Mouse (Mus musculus) embryonic facial prominence, embryonic 11.5 days (tissue): ENCODE measurements around the gene Prkab1. TPM values are rescaled to one million over a fixed set of nuclear protein-coding genes. Genes with fewer than 3 reads are reported as not detected.

ENCODE experiments used
- ATAC-seq: fragments of 200-750 bp; cut with Nextera tagmentation; replicated peaks from 2 replicates; pipeline ENCODE4 v1.8.0; 2017; ENCODE audit warnings: low read depth; ENCODE audit not compliant: insufficient number of reproducible peaks, low FRiP score, low TSS enrichment
- DNase-seq: peaks from one replicate; pipeline ENCODE4 v3.0.0-alpha.2; 2015; ENCODE audit warnings: low spot score
- H3K27ac ChIP-seq: fragments of 300-500 bp; sonication (generic); replicated peaks from 2 replicates; pipeline ENCODE4 v1.5.1; 2014; ENCODE audit warnings: mild to moderate bottlenecking, low read depth, low read length, control low read depth
- H3K27me3 ChIP-seq: fragments of 300-500 bp; sonication (generic); 2 replicates; pipeline ENCODE4 v1.6.1; 2014; ENCODE audit warnings: mild to moderate bottlenecking, low read length, moderate library complexity, mixed read lengths; ENCODE audit not compliant: control insufficient read depth, insufficient read depth
- H3K36me3 ChIP-seq: fragments of 300-500 bp; sonication (generic); replicated peaks from 2 replicates; pipeline ENCODE4 v1.6.1; 2014; ENCODE audit warnings: low read depth, mild to moderate bottlenecking, low read length, moderate library complexity, mixed read lengths; ENCODE audit not compliant: control insufficient read depth, insufficient read depth
- H3K4me1 ChIP-seq: fragments of 300-500 bp; sonication (generic); 2 replicates; pipeline ENCODE4 v1.6.1; 2014; ENCODE audit warnings: low read length, mixed read lengths; ENCODE audit not compliant: control insufficient read depth, insufficient read depth
- H3K4me2 ChIP-seq: fragments of 300-500 bp; sonication (generic); 2 replicates; pipeline ENCODE4 v1.6.1; 2014; ENCODE audit warnings: low read depth, mild to moderate bottlenecking, control low read depth, low read length, moderate library complexity
- H3K4me3 ChIP-seq: fragments of 300-500 bp; sonication (generic); 2 replicates; pipeline ENCODE4 v1.5.1; 2014; ENCODE audit warnings: low read depth, low read length, control low read depth
- H3K9ac ChIP-seq: fragments of 300-500 bp; sonication (generic); replicated peaks from 2 replicates; pipeline ENCODE4 v1.6.1; 2014; ENCODE audit warnings: mild to moderate bottlenecking, control low read depth, low read length
- H3K9me3 ChIP-seq: fragments of 300-500 bp; sonication (generic); replicated peaks from 2 replicates; pipeline ENCODE4 v1.6.1; 2016; ENCODE audit warnings: mild to moderate bottlenecking, low read length, inconsistent platforms, mixed read lengths; ENCODE audit not compliant: control insufficient read depth
- WGBS: fragments of 180-500 bp; shearing (Covaris S2); extraction: QIAGEN DNeasy Blood & Tissue Kit; methylation state at CpG from one replicate; pipeline ENCODE4 v1.1.7; 2014; 5-methylcytosine and 5-hydroxymethylcytosine counted together
- polyA plus RNA-seq: library from polyadenylated mRNA; unstranded; fragments of >200 nt; fragmentation: Nextera tagmentation; extraction: Ambion mirVana; gene quantifications from 2 replicates; pipeline ENCODE4 v1.2.1, GENCODE M21; 2014

Prkab1 gene
- polyA plus RNA-seq, 1 experiment from 2014 or later, result 53.2 TPM

GRCm38 (mm10) chr5:116018196-116018595 lies 6.1 kb downstream of the Prkab1 start:
- no peak overlapping the region for H3K9ac ChIP-seq
- no peaks in the 10 kb centered on the region for H3K9me3 ChIP-seq
- 91% methylated on average over 9 of the region's 9 CpGs for WGBS
- ATAC-seq (no peak), DNase-seq (no peak)
- H3K27ac ChIP-seq, result no peak overlapping the region
- H3K27me3 ChIP-seq, result no peaks in the 10 kb centered on the region
- peaks cover 23% of the 10 kb centered on the region for H3K36me3 ChIP-seq
- H3K4me1 ChIP-seq, result no peaks in the 10 kb centered on the region
- no peak overlapping the region for H3K4me2 ChIP-seq
- H3K4me3 ChIP-seq, result no peak overlapping the region

GRCm38 (mm10) chr5:116017391-116017790 lies 6.9 kb downstream of the Prkab1 start:
- no peak overlapping the region for H3K4me2 ChIP-seq
- no peak for ATAC-seq

GRCm38 (mm10) chr5:116016542-116016941 lies 7.8 kb downstream of the Prkab1 start:
- no peak overlapping the region for H3K4me2 ChIP-seq
- H3K9ac ChIP-seq, result no peak overlapping the region
- H3K36me3 ChIP-seq, result peaks cover 23% of the 10 kb centered on the region
- H3K27me3 ChIP-seq, result no peaks in the 10 kb centered on the region
- H3K4me3 ChIP-seq, result no peak overlapping the region
- H3K9me3 ChIP-seq, result no peaks in the 10 kb centered on the region
- WGBS, result 94% methylated on average over 5 of the region's 5 CpGs
- H3K27ac ChIP-seq, result no peak overlapping the region
- H3K4me1 ChIP-seq, result no peaks in the 10 kb centered on the region
- DNase-seq, result no peak
- ATAC-seq, result no peak

More at GRCm38 (mm10) chr5:116017391-116017790, 6.9 kb downstream of the Prkab1 start:
- no peak overlapping the region for H3K4me3 ChIP-seq
- H3K4me1 ChIP-seq, result no peaks in the 10 kb centered on the region
- no peak overlapping the region for H3K27ac ChIP-seq
- H3K36me3 ChIP-seq, result peaks cover 23% of the 10 kb centered on the region
- no peak for DNase-seq
- H3K9me3 ChIP-seq, result no peaks in the 10 kb centered on the region
- H3K9ac ChIP-seq, result no peak overlapping the region
- 91% methylated on average over 8 of the region's 8 CpGs for WGBS
- no peaks in the 10 kb centered on the region for H3K27me3 ChIP-seq

- 96% methylated on average over 11 of the region's 11 CpGs for WGBS
- H3K27ac ChIP-seq, result no peak overlapping the region
- ATAC-seq (no peak), DNase-seq (no peak)
- no peak overlapping the region for H3K9ac ChIP-seq
- H3K4me3 ChIP-seq, result no peak overlapping the region
- H3K36me3 ChIP-seq, result peaks cover 14% of the 10 kb centered on the region
- no peaks in the 10 kb centered on the region for H3K9me3 ChIP-seq
- H3K4me1 ChIP-seq, result no peaks in the 10 kb centered on the region
- H3K4me2 ChIP-seq, result no peak overlapping the region
- H3K27me3 ChIP-seq, result no peaks in the 10 kb centered on the region
Observed at GRCm38 (mm10) chr5:116014237-116014636, 10.1 kb downstream of the Prkab1 start.

GRCm38 (mm10) chr5:116013821-116014220 lies 10.5 kb downstream of the Prkab1 start:
- Histone ChIP-seq H3K36me3 (peaks cover 10% of the 10 kb centered on the region), H3K4me3 (no peak overlapping the region), H3K9ac (no peak overlapping the region), H3K27me3 (no peaks in the 10 kb centered on the region), H3K27ac (no peak overlapping the region), H3K9me3 (no peaks in the 10 kb centered on the region), H3K4me2 (no peak overlapping the region), H3K4me1 (no peaks in the 10 kb centered on the region)
- WGBS, result 89% methylated on average over 8 of the region's 8 CpGs
- ATAC-seq (no peak), DNase-seq (no peak)

- Histone ChIP-seq H3K4me2 (no peak overlapping the region), H3K27ac (no peak overlapping the region), H3K9me3 (no peaks in the 10 kb centered on the region), H3K36me3 (peaks cover 10% of the 10 kb centered on the region), H3K4me1 (no peaks in the 10 kb centered on the region), H3K4me3 (no peak overlapping the region), H3K27me3 (no peaks in the 10 kb centered on the region), H3K9ac (no peak overlapping the region)
- ATAC-seq (no peak), DNase-seq (no peak)
- WGBS, result 94% methylated on average over 7 of the region's 7 CpGs
Observed at GRCm38 (mm10) chr5:116012503-116012902, 11.8 kb downstream of the Prkab1 start.

- no peak for ATAC-seq
- H3K4me2 ChIP-seq, result no peak overlapping the region
- no peak overlapping the region for H3K27ac ChIP-seq
- H3K4me1 ChIP-seq, result no peaks in the 10 kb centered on the region
- no peak overlapping the region for H3K9ac ChIP-seq
- H3K4me3 ChIP-seq, result no peak overlapping the region
- peaks cover 6% of the 10 kb centered on the region for H3K36me3 ChIP-seq
- no peaks in the 10 kb centered on the region for H3K9me3 ChIP-seq
- no peaks in the 10 kb centered on the region for H3K27me3 ChIP-seq
- no peak for DNase-seq
- WGBS, result 93% methylated on average over 7 of the region's 7 CpGs
Observed at GRCm38 (mm10) chr5:116011700-116012099, 12.6 kb downstream of the Prkab1 start.

GRCm38 (mm10) chr5:116009884-116010627 lies 14.3 kb downstream of the Prkab1 start:
- H3K9me3 ChIP-seq, result no peaks in the 10 kb centered on the region
- ATAC-seq (no peak), DNase-seq (no peak)
- no peaks in the 10 kb centered on the region for H3K27me3 ChIP-seq
- no peak overlapping the region for H3K27ac ChIP-seq
- no peak overlapping the region for H3K4me2 ChIP-seq
- no peak overlapping the region for H3K4me3 ChIP-seq
- no peaks in the 10 kb centered on the region for H3K4me1 ChIP-seq
- no peak overlapping the region for H3K9ac ChIP-seq
- WGBS, result 70% methylated on average over 2 of the region's 2 CpGs
- H3K36me3 ChIP-seq, result no peaks in the 10 kb centered on the region; the same call in 1 of the 2 replicates
